Mouse (Mus musculus): ENCODE data around the gene Hspb1.

DNA sequence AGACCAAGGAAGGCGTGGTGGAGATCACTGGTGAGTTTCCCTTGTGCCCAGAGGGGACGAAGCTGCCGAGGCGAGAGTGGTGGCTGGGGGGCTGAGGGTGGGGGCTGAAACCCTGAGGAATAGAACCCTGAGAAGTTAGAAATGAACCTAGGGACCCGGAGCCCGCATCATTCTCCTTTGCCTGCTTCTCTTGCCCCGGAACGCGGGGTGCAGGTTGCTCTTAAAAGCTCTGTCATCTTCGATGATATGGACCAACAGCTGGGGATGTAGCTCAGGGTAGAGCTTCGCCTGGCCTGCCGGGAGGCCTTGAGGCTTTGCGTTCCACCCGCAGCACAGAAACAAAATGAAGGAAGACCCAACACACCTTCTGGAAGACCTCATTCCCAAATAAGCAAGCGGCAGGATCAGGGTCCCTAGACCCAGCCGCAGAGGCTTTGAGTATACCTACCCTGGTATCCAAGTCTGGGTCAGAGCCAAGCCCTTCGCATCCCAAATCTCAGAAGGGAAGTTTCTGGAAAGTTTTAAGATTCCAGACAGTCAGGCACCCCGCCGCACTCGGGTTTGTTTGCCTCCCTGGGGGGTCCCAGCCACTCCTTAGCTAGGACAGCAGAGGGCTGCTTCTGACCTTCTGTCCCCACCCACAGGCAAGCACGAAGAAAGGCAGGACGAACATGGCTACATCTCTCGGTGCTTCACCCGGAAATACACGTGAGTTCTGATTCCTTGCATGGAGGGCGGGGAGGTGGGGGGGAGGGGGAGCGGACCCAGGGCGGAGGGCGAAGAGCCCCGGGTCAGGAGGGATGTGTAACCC, 891 bp downstream of the Hspb1 start:
- TF ChIP-seq CTCF (IDR thresholded peaks at IDR 0.05; ENCODE audit: low read depth): no peak
- TF ChIP-seq EP300 (IDR thresholded peaks at IDR 0.05; ENCODE audit: low read depth): no peak

All from liver, embryonic 14.5 days (tissue).